Mouse (Mus musculus) v-Abl transformed pro-B cells (cell line): ENCODE measurements around the gene Vps45.
"Not testable (repeated sequence)": the region's sequence is repeated elsewhere in the genome, so short reads cannot be mapped to it uniquely, and the experiment has no call there.

Experiments
- in situ Hi-C, 2 experiments: fragments of 400-800 bp; cut with MboI; formaldehyde crosslinking; loops; one replicate each; pipeline ENCODE4 v1.15.1; 2025; ENCODE audit not compliant: unreplicated experiment in 2 of 2

The Vps45 gene

GRCm38 (mm10) chr3:95986001-95986622 lies 72.2 kb downstream of the Vps45 start:
- in situ Hi-C loops, result no loop called here

- in situ Hi-C loops, result no loop called here
Measured at GRCm38 (mm10) chr3:95985209-95986000, 72.9 kb downstream of the Vps45 start.

- in situ Hi-C loops, result no loop called here
Measured at GRCm38 (mm10) chr3:95982129-95982528, 76.1 kb downstream of the Vps45 start.

- in situ Hi-C loops, result no loop called here
Measured at GRCm38 (mm10) chr3:95980276-95980970, 77.8 kb downstream of the Vps45 start.

GRCm38 (mm10) chr3:95978265-95978664 lies 80.0 kb downstream of the Vps45 start:
- in situ Hi-C loops, result no loop called here

GRCm38 (mm10) chr3:95977587-95977986 lies 80.7 kb downstream of the Vps45 start:
- in situ Hi-C loops, result not testable (repeated sequence)

GRCm38 (mm10) chr3:95977079-95977478 lies 81.2 kb downstream of the Vps45 start:
- in situ Hi-C loops, result no loop called here

- in situ Hi-C loops, result loop anchor here in 1 of 2 experiments (25.0 kb wide), 1 partner anchor 289 kb away; the partner anchor contains the start of genes Hist2h2bb, Hist2h3b and Hist2h4
Measured at GRCm38 (mm10) chr3:95972873-95973634, 85.2 kb downstream of the Vps45 start.

GRCm38 (mm10) chr3:95972251-95972872 lies 85.9 kb downstream of the Vps45 start:
- in situ Hi-C loops, result loop anchor here in 1 of 2 experiments (25.0 kb wide), 1 partner anchor 290 kb away; the partner anchor contains the start of genes Hist2h2bb, Hist2h3b and Hist2h4

- in situ Hi-C loops, result loop anchor here in 1 of 2 experiments (25.0 kb wide), 1 partner anchor 292 kb away; the partner anchor contains the start of genes Hist2h2bb, Hist2h3b and Hist2h4
Measured at GRCm38 (mm10) chr3:95970661-95971060, 87.6 kb downstream of the Vps45 start.

- in situ Hi-C loops, result loop anchor here (5.0 to 25.0 kb wide), 5 partner anchors 33 to 293 kb away; partner anchors contain the start of genes Hist2h2bb (in 1 of the 2), Hist2h3b (in 1 of the 2) and Hist2h4 (in 1 of the 2)
Measured at GRCm38 (mm10) chr3:95969277-95969676, 89.0 kb downstream of the Vps45 start.

- in situ Hi-C loops, result loop anchor here (5.0 to 25.0 kb wide), 5 partner anchors 37 to 297 kb away; partner anchors contain the start of genes Hist2h2bb (in 1 of the 2), Hist2h3b (in 1 of the 2) and Hist2h4 (in 1 of the 2)
Measured at GRCm38 (mm10) chr3:95965518-95966451, 92.5 kb downstream of the Vps45 start.

GRCm38 (mm10) chr3:95963681-95964080 lies 94.6 kb downstream of the Vps45 start:
- in situ Hi-C loops, result loop anchor here (5.0 to 25.0 kb wide), 6 partner anchors 81 to 299 kb away; partner anchors contain the start of genes Ciart (in 1 of the 2), Hist2h2bb (in 1 of the 2), Hist2h3b (in 1 of the 2) and Hist2h4 (in 1 of the 2)

GRCm38 (mm10) chr3:95963230-95963629 lies 95.0 kb downstream of the Vps45 start:
- in situ Hi-C loops, result loop anchor here (5.0 to 25.0 kb wide), 6 partner anchors 81 to 299 kb away; partner anchors contain the start of genes Ciart (in 1 of the 2), Hist2h2bb (in 1 of the 2), Hist2h3b (in 1 of the 2) and Hist2h4 (in 1 of the 2)

- in situ Hi-C loops, result loop anchor here (5.0 to 25.0 kb wide), 6 partner anchors 80 to 300 kb away; partner anchors contain the start of genes Ciart (in 1 of the 2), Hist2h2bb (in 1 of the 2), Hist2h3b (in 1 of the 2) and Hist2h4 (in 1 of the 2)
Measured at GRCm38 (mm10) chr3:95962182-95962581, 96.1 kb downstream of the Vps45 start.

GRCm38 (mm10) chr3:95959807-95960206 lies 98.5 kb downstream of the Vps45 start:
- in situ Hi-C loops, result loop anchor here (5.0 to 25.0 kb wide), 6 partner anchors 78 to 302 kb away; partner anchors contain the start of genes Ciart (in 1 of the 2), Hist2h2bb (in 1 of the 2), Hist2h3b (in 1 of the 2) and Hist2h4 (in 1 of the 2)

GRCm38 (mm10) chr3:95959082-95959481 lies 99.2 kb downstream of the Vps45 start:
- in situ Hi-C loops, result loop anchor here in 1 of 2 experiments (25.0 kb wide), 1 partner anchor 303 kb away; the partner anchor contains the start of genes Hist2h2bb, Hist2h3b and Hist2h4
